Mouse (Mus musculus): ENCODE results near the gene Wbp1l.

Wbp1l gene

DNA sequence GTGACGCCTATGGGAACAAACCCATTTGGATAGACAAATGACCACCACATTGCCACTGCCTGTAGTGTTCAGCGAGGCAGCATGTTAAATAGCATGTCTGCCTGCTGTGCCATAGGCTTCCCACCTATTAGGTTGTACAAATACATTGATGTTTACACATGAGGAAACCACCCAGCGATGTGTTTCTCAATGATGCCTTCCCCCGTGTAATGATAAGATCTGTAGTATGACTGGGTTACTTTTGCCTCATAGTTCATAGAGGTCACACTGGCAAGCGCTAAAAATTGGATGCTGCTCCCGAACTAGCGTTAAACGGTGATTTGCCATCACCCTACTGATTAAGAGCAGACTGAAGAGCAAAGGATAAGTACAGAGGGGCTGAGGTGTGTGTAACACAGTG is 63.3 kb downstream of the Wbp1l start:
- no peak for DNase-seq

DNA sequence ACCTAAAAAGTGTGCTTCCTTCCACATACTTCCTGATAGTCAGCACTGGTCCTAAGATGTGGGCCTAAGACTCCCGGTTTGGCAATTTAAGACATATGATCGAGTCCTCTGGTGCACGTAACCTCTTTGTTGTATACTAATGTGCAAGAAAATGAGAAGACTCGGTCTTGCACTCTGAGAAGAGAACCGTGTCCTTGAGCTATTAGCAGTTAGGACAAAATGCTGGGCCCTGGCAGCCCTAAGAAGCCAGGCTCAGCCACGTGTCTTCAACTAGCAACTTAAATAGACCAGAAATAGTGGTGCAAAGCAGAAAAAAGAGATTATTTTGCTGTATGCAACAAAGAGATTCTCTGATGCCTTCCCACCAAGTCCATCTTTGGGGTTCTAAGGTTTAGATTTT is 63.9 kb downstream of the Wbp1l start:
- DNase-seq: no peak

DNA sequence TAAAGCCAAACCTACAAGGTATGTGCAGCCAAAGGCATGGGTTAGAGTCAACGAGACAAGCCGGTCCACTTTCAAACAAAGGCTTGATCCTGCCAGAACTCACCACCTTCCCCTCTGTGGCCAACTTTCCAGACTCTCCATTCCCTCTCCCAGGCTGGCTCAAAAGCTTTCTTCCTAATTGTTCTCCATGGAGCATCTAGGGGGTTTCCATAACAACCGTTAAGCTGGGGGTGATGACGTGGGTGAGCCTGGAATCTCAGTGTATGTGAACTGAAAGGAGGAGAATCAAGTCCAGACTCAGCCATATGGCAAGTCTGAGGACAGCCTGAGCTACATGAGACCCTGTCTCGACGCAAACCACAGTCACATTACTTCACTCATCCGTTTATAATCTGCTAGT is 66.6 kb downstream of the Wbp1l start:
- DNase-seq: no peak

DNA sequence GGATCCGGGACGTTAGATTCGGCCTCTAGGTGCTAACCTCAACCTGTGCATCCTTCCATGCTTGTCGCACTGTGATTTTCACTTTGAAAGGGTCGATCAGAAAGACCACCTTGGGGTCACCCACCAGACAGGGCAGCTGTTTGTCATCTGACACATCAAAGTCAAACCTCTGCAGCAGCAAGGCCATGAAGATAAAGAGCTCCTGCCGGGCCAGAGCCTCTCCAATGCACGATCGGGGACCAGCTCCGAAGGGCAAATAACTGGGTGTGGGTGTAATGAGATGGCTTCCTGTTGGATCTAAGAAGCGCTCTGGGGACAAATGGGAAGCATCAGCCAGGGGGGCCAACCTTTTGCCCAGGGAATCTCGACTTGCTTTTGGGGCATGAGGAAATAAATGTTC is 68.4 kb downstream of the Wbp1l start:
- DNase-seq: no peak

DNA sequence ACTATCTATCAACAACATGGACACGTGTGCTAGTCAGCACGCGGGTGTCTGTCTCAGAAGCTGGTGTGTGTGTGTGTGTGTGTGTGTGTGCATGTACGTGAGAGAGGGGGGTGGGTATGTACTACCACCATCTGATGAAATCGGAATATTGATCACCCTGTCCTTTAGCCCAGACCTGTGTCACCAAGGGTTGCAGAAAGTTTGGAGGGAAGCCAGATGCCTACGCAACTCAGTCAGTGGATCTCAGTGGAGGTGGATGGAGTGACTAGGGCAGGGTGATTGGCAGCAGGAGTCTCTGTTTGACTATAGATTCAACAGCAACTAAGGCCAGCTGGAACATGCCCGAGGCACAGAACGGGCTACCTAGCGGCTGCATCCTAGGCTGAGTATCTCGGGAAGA is 69.4 kb downstream of the Wbp1l start:
- DNase-seq: no peak

DNA sequence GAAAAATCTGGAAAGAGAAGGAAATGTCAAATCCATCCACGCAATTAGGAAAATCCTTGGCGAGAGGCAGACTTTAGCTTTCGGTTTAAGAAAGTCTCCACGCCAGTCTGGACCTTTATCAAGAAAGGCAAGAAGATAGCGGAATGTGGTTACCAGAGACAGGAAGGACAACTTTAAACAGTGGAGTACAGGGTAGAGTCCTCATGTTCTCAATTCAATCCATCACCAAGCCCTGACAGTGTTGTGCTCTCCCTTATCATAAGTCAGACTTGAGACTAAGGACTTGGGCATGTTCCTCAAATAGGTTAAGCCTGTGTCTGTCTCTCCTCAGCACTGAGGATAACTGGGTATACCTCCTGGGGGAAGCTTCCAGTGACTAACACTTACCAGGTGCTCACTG is 70.9 kb downstream of the Wbp1l start:
- no peak for DNase-seq

DNA sequence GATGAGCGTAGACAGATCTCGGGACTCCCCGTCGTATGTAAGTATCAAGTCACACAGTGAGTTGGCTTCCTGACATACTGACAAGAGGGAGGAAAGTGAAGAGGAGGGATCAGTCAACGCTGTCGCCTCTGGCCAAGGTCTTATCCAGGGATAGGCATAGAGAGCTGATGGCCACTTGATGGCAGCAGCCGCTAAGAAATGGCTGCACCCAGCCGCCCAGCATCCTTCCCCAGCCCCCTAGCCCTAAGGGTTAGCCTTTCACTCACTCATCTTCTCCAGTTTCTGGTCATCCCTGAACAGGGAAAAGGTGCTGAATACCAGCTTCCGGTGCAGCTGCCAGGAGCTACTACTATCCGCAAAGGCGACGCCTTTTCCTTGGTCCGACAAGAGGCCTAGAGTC is 71.8 kb downstream of the Wbp1l start:
- peak; percentile 48 for DNase-seq

DNA sequence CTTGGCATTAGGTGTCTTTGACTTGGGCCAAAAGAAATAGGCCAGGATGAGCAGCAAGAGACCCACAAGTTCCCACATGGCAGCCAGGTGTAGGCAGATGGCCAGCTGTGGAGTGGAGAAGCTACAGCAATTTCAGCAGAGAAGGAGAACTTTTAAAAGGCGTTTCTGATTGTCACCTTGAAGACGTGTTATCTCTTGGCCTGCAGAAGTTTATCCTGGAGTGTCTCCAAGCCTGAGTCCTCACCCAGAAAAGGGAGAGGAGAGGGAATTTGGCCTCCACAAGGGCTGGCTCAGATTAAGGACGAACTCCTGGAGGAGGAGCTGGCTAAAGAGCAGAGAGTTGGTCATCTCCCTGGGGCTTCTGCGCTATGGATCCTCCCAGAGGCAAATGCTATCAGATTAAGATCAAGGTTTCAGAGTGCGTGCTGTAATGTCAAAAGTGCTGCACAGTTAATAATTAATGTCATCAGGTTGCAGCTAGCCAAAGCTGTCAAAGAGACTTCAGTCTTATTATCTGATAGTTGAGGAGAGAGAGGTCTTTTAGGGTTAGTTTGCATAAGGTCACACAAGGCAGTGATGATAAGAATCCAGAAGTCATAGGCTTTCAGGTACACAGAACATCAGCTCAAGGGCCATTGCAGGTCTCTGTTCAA is 74.0 kb downstream of the Wbp1l start, which contains the start of gene Cyp17a1:
Gene Cyp17a1 (minus strand): TSS at position 407 of the 653 bp plus-strand sequence.
- no peak for DNase-seq

DNA sequence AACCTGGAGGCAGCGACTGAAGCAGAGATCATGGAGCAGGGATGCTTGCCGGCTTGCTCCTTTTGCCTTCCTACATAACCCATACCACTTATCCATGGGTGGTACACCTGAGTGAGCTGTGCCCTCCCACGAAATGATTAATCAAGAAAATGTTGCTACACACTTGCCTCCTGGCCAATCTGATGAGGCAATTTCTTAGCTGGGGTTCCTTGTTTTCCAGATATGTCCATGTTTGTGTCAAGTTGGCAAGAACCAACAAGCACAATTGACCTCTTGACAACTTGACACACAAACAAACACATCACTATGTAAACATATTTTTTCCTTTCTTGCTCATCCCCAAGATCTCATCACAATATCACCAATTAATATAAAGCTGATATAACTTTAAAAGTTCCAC is 76.8 kb downstream of the Wbp1l start:
- DNase-seq: no peak

DNA sequence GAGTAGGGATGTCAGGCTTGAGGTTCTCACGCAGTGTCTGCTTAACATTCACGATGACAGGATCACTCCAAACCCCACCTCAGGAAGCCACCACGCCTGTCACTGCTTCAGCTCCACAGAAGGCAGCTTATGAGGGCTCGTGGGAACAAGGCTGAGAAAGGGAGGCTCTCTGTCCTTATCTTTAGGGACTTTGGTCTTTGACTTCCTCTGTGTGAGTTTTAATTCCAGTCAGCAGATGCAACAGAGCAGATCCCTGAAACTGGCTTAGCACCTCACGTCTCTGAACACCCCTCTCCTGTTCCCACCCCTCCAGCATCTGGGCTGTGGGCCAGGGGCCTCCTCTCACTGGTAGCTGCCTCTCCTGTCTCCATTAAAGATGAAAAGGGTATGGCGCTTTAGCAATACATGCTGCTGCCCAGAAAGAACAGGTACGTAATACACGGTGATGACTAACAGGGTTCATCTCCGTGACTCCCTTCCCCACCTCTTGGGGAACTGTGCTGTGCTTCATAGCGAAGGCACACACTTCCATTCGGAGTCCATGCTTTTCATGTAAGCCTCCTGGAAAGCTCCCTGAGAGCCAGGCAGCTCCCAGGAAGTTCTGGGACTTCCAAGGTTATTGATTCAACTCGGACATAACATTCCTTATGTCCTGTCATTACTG is 81.0 kb downstream of the Wbp1l start:
- DNase-seq: no peak

DNA sequence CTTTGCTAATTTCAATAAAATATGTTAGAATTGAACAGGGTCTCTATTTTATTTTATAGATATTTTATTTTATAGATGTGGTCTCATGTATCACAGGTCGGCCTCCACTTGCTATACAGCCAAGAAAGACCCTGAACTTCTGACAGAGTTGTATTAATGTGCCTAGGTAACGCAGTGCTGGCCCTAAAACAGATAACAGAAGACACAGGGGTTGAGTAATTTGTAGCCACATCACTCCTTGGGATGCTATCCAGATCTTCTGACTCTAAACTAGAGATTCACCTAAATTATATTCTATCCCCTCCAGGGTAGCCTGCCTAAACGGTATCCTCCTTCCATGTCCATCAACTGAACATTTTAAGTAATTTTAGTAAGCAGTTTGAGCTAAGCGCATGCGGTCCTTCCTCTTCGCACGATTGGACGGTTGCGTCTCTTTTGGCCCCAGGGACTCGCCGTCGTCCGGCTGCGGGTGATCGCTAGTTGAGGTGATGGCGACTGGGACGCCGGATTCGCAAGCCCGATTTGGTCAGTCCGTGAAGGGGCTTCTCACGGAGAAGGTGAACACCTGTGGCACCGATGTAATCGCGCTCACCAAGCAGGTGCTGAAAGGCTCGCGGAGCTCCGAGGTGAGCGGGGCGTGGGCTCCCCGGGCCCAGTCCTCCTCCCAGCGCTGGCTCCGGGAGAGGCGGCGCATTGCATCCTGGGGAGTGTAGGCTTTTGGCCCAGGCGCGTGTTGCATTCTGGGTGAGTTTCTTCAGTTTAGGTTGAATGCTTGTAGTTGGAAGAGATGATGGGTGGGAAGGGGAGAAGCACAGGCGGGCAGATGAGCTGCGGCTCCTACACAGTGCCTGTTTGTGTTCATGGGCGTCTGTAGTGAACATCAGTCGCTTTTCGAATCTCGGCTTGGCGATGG is 90.8 kb downstream of the Wbp1l start, which contains the start of gene Borcs7:
Gene Borcs7 (plus strand): TSS at position 447 of the 913 bp plus-strand sequence.
- DNase-seq: peak; percentile 90

DNA sequence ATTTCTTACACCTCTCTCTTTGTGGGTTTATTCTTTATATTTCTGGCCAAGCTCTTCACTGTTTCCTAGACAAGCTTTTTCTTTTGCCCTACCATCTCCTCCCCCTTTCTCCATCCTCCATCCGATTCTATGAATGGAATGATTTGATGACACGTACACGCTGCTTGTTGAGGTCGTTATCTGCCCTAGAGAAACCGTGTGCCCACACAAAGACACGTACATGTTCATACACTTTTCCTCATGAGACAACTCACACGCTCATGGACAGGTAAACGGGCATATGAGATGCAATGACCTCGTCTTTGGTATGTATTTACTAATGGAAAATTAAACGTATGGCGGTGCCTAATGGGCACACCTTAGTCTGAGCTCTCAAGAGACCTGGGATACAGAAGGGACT is 91.5 kb downstream of the Wbp1l start:
- DNase-seq: no peak

DNA sequence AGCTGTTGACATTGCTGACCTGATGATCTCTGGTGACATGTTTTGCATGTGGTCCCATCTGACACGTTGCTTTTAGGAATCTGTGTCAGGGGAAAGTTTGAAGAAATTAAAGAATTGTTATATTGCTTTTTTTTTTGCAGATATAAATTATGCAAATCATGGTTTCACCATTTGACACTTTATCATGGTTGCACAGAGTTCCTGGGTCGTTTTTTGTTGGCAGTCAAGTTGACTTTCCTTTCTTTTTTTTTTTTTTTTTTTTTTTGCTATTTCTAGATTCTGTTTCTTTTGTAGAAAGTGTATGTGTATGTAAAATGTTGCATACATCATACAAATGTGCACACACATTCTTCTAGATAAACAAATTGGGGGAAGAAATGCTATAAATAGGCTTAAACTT is 92.2 kb downstream of the Wbp1l start:
- no peak for DNase-seq

DNA sequence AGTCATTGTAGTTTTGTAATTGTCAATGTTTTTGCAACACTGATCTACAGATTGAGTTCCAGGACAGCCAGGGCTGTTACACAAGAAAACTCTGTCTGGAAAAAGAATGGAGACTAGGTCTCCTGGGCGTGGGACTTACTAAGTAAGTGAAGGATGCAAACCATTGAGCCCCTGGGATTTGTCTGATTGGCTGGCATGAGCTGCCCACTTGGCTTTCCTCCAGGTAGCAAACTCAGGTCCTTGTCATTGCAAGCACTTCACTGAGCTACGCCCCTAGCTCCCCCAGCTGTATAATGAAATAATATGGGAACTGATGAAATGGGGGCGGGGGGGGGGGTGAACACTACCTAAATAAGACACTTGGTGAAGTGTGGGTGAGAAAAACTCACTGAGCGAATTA is 94.3 kb downstream of the Wbp1l start:
- DNase-seq: no peak

DNA sequence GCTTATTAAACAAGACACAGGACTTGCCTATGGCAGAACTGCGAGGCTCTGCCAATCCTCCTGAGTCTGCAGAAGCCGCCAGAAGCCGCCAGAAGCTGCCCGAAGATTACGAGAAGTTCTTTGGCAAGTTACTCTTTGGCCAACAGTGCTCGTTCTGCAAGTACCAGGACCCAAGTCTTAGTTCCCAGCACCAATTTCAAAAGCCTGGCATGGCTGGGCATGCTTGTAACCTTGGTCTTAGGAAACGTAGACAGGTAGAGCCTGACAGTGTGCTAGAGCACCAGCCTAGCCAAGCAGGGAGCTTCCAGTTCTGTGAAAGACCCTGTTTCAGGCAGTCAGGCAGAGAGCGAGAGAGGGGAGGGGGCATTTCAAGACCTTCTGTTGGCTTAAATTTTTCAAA is 97.6 kb downstream of the Wbp1l start:
- no peak for DNase-seq

DNA sequence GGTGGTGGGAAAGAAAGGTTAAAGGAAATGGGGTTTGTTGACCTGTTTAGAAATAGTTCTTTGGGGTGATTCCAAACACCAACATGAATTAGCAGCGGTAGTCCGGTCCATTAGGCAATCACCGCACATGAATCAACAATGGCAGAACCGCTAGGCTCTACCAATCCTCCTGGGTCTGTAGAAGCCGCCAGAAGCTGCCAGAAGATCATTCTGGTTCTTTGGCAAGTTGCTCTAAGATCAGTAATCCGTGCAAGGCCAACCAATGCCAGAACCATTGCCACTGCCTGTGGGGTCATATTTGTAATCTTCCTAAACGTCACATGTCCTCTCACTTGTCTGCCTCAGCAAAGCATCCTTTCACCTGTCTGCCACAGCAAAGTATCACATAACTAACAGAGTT is 98.1 kb downstream of the Wbp1l start:
- DNase-seq: no peak

DNA sequence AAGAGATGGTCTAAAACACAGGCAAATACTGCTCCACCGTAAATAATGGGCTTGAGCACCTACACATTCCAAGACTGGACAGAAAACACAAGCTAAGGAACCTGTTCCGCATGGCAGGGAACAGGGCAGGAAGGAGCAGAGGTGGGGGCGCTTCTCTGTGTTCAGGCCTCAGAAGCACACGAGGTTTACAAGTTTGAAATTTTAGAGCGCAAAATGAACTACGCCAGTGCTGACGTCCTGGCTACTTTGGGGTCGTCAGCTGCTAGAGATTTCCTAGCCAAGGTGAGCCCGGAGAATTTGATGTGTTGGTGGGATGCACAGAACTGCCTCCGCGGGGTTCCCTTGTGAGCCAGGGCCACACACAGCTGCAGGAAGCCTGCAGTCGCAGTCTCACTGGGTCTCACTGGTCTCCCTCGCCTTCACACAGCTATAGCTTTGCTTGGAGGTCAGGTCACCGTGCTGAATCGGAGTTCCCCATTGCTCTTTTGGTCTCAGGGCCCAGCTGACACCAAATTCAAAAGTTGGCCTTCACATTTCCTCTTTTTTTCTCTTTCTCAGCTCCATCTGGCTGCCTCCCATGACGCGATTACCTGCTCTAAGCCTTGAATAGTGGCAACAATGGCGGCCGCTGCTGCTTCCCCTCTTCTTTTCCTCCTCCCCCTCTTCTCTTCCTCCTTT is 99.1 kb downstream of the Wbp1l start:
- no peak for DNase-seq

DNA sequence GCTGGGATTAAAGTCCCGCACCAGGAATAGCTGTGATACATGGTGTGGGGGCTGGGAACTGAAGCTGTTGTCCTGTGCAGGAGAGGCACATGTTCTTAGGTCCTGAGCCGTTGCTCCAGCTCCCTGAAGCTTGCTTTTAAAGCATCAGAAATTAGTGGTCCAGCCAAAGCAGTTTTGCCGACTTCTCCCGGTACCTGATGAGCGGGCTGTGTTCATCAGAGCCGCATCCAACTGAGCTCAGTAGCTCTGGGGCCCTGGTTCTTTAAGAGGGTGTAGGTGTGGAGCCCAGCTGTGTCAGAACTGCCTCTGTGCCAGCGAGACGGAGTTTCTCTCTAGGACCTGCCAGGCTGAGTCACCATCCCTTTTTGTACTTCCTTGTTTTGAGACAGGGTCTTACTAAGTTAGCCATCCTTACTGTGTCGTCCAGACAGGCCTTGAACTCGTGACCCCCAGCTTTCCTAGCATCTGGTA is 100.2 kb downstream of the Wbp1l start:
- no peak for DNase-seq

DNA sequence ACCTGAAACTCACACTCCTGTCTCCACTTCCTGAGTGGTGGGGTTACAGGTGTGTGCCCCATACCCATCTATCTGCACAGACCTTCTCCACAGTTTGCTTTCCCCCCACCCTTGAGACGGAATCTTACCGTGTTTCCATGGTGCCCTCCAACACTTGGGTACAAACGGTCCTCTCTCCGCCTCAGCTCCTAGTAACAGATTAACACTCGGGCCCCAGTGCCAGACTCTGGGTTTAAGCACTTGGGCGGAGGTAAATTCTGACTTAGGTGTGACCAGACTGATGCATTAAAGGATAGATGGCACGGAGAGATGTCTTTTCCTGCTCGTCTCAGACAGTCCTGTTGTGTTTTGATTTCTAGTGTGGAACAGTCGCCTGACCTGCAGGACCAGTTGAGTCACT is 102.3 kb downstream of the Wbp1l start:
- no peak for DNase-seq

DNA sequence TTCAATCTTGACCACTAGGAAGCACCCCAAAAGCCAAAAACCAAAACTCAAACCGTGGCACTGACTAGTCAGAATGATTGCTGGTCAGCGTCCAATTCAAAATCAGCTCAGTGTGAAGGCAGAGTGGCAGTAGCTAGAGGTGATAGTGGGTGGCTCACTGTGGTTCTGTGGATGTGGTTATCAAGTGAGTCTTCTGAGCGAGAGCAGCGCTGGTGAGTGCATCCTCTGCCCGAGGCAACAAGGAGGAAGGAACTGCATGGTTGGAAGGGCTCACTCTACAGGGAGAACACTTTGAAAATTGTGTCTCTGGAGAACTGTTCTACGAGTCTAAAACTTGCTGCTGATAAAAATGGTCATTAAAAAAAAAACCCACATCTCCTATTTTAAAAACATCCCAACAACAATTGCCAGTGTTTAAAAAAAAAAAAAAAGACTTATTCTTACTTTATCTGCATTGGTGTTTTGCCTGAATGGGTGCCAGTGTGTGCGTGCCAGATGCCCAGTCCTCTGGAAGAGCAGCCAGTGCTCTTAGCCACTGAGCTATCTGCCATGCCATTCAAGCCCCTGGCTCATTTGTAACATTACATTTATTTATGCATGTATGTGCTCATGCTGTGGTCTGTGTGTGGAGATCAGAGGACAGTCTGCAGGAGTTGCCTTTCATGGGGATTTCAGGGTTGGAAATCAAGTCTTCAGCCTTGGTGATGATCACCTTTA is 107.1 kb downstream of the Wbp1l start:
- DNase-seq: no peak

DNA sequence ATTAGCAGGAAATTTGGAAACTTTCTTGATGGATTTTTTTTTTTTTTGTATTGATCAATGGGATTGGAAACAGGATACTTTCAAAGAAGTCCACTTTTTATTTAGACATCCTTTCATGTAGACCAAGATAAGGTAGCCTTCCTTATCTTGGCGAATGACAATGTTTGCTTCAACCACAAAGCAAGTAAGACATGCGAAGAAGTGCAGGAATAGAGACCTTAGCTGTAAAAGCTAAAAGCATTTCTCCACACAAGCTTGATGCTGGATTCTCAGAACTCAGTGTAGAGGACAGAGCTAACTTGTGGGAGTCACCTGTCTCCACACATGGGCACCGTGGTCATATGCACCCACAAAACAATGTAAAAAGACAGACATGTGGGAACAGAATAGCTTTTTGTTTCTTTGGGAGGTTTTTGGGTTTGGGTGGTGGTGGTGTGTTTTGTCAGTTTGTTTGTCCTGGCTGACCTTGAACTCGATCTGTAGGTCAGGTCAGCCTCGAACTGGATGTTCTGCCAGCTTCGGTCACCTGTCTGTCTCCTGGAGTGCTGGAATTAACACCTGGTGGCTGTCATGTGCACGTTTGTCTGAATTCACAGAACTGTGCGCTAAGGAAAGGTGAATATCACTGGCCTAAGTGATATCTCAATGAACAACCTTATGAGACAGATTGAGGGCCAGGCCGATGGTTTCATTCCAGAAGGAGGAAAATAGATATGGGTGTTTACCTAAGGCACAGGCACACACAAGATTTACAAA is 107.8 kb downstream of the Wbp1l start:
- DNase-seq: no peak
